Mouse (Mus musculus) megakaryocyte, embryonic 14.5 days (primary cell): ENCODE measurements around the gene Ankrd34a.

Experiments
- FLI1 ChIP-seq: IDR thresholded peaks from 2 replicates; pipeline ENCODE4 v1.6.1; 2012; ENCODE audit warnings: low read length, inconsistent platforms, mixed read lengths
- GATA1 ChIP-seq: IDR thresholded peaks from 3 replicates; pipeline ENCODE4 v1.6.1; 2012; ENCODE audit warnings: mixed read lengths, low read length, inconsistent platforms, borderline replicate concordance

GRCm38 (mm10) chr3:96571896-96572698 is 24.3 kb upstream of the Ankrd34a start:
- no peak for TF ChIP-seq GATA1
- no peak for TF ChIP-seq FLI1
